Mouse (Mus musculus): ENCODE measurements at regions not wholly inside any gene's neighbourhood (a gene's known extent, or its start where the extent isn't known, plus 50 kb on each side); places are given as distances from the start of the nearest gene placed in this dataset.
"Not testable (repeated sequence)": the region's sequence is repeated elsewhere in the genome, so short reads cannot be mapped to it uniquely, and the experiment has no call there.

GRCm38 (mm10) chr14:124801589-124801988 is 124.7 kb upstream of the Fgf14 start:
- not testable (repeated sequence) for H3K4me3 ChIP-seq; DNase-seq (ENCODE audit: low spot score in 2 of 2); H3K27ac ChIP-seq

- TF ChIP-seq CTCF (conservative IDR thresholded peaks at IDR 0.05): no peak
- no peak overlapping the region for H3K4me3 ChIP-seq
- no peak overlapping the region for H3K27ac ChIP-seq
- no peak for DNase-seq (ENCODE audit: low spot score in 2 of 2)
Measured at GRCm38 (mm10) chr14:124800421-124800820, 123.5 kb upstream of the Fgf14 start.

- TF ChIP-seq CTCF (conservative IDR thresholded peaks at IDR 0.05): no peak
- DNase-seq (ENCODE audit: low spot score in 2 of 2): no peak
- Histone ChIP-seq H3K27ac (no peak overlapping the region), H3K4me3 (no peak overlapping the region)
Measured at GRCm38 (mm10) chr14:124775402-124775801, 98.5 kb upstream of the Fgf14 start.

- Histone ChIP-seq H3K4me3 (no peak overlapping the region), H3K27ac (no peak overlapping the region)
- no peak for TF ChIP-seq CTCF (conservative IDR thresholded peaks at IDR 0.05)
- DNase-seq (ENCODE audit: low spot score in 2 of 2): no peak
Measured at GRCm38 (mm10) chr14:124767996-124768395, 91.1 kb upstream of the Fgf14 start.

- DNase-seq (ENCODE audit: low spot score in 2 of 2): no peak
- no peak overlapping the region for H3K27ac ChIP-seq
- TF ChIP-seq CTCF (conservative IDR thresholded peaks at IDR 0.05): no peak
- H3K4me3 ChIP-seq: no peak overlapping the region
Measured at GRCm38 (mm10) chr14:124767234-124767633, 90.3 kb upstream of the Fgf14 start.

- peak; percentile 2 to 21 for DNase-seq (ENCODE audit: low spot score in 2 of 2)
- Histone ChIP-seq H3K4me3 (no peak overlapping the region), H3K27ac (no peak overlapping the region)
- peak; percentile 76 for TF ChIP-seq CTCF (conservative IDR thresholded peaks at IDR 0.05)
Measured at GRCm38 (mm10) chr14:124742491-124742890, 65.6 kb upstream of the Fgf14 start.

Measured in layer of hippocampus, adult 2 months (tissue).